Mouse (Mus musculus) stomach, embryonic 16.5 days (tissue): Measurements from ENCODE around the gene Prr5l. TPM values are rescaled to one million over a fixed set of nuclear protein-coding genes. Genes with fewer than 3 reads are reported as not detected.

ENCODE experiments used
- ATAC-seq: fragments of 200-750 bp; cut with Nextera tagmentation; 2 replicates; pipeline ENCODE4 v1.8.0; 2017; ENCODE audit warnings: moderate number of reproducible peaks, moderate TSS enrichment; ENCODE audit not compliant: insufficient read depth, low FRiP score
- H3K27ac ChIP-seq: fragments of 300-500 bp; sonication (generic); 2 replicates; pipeline ENCODE4 v1.5.1; 2014; ENCODE audit warnings: low read length
- H3K27me3 ChIP-seq: fragments of 300-500 bp; sonication (generic); 2 replicates; pipeline ENCODE4 v1.6.1; 2014; ENCODE audit warnings: low read length, control low read depth, mixed read lengths; ENCODE audit not compliant: control insufficient read depth, insufficient read depth
- H3K36me3 ChIP-seq: fragments of 300-500 bp; sonication (generic); 2 replicates; pipeline ENCODE4 v1.6.1; 2014; ENCODE audit warnings: low read length; ENCODE audit not compliant: control insufficient read depth, insufficient read depth
- H3K4me1 ChIP-seq: fragments of 300-500 bp; sonication (generic); 2 replicates; pipeline ENCODE4 v1.6.1; 2014; ENCODE audit warnings: low read length, control low read depth, mixed read lengths; ENCODE audit not compliant: control insufficient read depth, insufficient read depth
- H3K4me2 ChIP-seq: fragments of 300-500 bp; sonication (generic); 2 replicates; pipeline ENCODE4 v1.6.1; 2014; ENCODE audit warnings: low read depth, low read length, mixed read lengths
- H3K4me3 ChIP-seq: fragments of 300-500 bp; sonication (generic); replicated peaks from 2 replicates; pipeline ENCODE4 v1.5.1; 2014; ENCODE audit warnings: mild to moderate bottlenecking, low read length
- H3K9ac ChIP-seq: fragments of 300-500 bp; sonication (generic); 2 replicates; pipeline ENCODE4 v1.6.1; 2014; ENCODE audit warnings: low read length
- H3K9me3 ChIP-seq: fragments of 300-500 bp; sonication (generic); replicated peaks from 2 replicates; pipeline ENCODE4 v1.6.1; 2016; ENCODE audit warnings: low read length, control low read depth; ENCODE audit not compliant: control insufficient read depth
- WGBS: fragments of 180-500 bp; shearing (Covaris S2); extraction: QIAGEN DNeasy Blood & Tissue Kit; methylation state at CpG from one replicate; pipeline ENCODE4 v1.1.7; 2014; 5-methylcytosine and 5-hydroxymethylcytosine counted together
- polyA plus RNA-seq: library from polyadenylated mRNA; unstranded; fragments of >200 nt; fragmentation: Nextera tagmentation; extraction: Ambion mirVana; gene quantifications from 2 replicates; pipeline ENCODE4 v1.2.1, GENCODE M21; 2015

The Prr5l gene
- polyA plus RNA-seq, 1 experiment from 2014 or later, result 9.4 TPM

DNA sequence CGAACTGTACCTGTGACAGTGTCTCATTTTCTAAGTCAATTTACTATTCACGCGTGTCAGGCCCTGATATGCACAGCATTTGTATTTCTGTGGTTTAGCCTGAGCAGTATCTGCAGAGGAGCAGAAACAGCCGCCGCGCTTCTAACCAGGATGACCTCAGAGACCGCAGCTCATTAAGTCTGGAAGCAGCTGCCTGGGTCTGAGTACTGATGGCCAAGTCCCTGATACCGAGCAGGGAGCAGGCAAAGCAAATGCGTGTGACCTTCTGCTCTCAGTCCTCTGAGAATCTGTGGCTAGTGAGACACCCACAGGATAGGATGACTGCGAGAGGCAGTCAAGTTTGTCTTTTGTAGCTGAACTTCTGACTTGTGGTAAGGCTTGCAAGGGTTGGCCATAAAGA is 120.4 kb downstream of the Prr5l start:
- H3K4me1 ChIP-seq, result 0 out of 2 replicates have a peak, but pooled peaks cover 5% of the 10 kb centered on the region
- H3K4me3 ChIP-seq, result no peak overlapping the region
- no peak overlapping the region for H3K4me2 ChIP-seq
- no peaks in the 10 kb centered on the region for H3K27me3 ChIP-seq
- WGBS, result 55% methylated on average over 10 of the region's 10 CpGs
- no peak overlapping the region for H3K9ac ChIP-seq
- H3K9me3 ChIP-seq, result no peaks in the 10 kb centered on the region
- H3K36me3 ChIP-seq, result no peaks in the 10 kb centered on the region
- ATAC-seq, result no peak
- H3K27ac ChIP-seq, result peak overlapping the region; percentile 7

DNA sequence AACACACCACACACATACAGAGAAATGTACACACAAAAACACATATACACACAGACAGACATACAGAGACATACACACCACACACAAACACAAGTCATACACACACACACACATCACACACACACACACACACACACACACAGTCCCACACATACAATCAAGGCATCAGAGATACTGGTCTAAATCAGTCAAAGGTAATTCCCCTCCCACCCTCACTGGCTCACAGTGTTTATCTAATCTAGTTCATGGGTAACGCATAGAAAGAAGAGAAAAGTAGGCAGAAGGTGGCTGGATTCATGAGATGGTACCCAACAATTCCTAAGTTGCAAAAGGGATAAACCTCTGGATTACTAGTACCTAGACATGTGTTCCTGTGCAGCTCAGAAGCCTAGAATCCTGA is 120.9 kb downstream of the Prr5l start:
- WGBS, result 60% methylated on average over 1 of the region's 1 CpGs
- Histone ChIP-seq H3K27ac (no peak overlapping the region; the same call in 1 of the 2 replicates), H3K9ac (no peak overlapping the region), H3K4me1 (0 out of 2 replicates have a peak, but pooled peaks cover 5% of the 10 kb centered on the region), H3K4me2 (no peak overlapping the region), H3K4me3 (no peak overlapping the region), H3K27me3 (no peaks in the 10 kb centered on the region), H3K9me3 (no peaks in the 10 kb centered on the region), H3K36me3 (no peaks in the 10 kb centered on the region)
- no peak for ATAC-seq

DNA sequence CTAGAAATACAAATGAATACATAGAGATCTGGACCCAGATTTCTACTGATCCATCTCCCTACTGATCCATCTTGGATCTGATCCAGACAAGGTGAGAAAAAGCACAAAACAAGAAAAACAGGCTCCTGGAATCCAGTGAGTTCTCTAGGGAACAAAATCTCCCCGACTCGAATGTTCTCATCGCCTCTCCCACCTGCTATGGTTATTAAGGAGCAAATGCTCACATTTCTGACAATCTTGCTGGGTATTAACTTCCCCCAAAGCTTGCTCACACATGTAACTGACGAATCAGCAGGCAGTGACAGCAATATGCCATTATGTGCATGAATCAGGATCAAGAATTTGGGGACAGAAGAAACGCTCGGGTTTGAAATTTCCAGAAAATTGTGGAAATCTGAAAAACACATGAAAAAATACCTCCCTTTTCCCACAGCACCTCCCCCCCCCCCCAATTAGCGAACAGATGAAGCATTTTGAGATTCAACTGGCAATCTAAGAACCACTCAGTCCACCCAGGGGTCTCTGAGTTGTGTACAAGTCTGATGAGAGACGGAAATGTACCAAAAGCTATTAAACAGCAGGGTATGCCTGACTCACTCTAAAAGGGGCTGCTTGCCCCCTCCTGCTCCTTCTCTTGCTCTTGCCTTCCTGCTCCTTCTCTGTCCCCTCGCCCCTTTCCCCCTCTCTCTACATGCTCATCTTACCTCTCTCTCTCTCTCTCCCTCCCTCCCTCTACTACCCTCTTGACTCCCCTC is 123.1 kb downstream of the Prr5l start:
- Histone ChIP-seq H3K4me2 (no peak overlapping the region), H3K9me3 (no peaks in the 10 kb centered on the region), H3K27me3 (no peaks in the 10 kb centered on the region), H3K9ac (no peak overlapping the region), H3K36me3 (no peaks in the 10 kb centered on the region), H3K4me3 (no peak overlapping the region), H3K4me1 (peaks cover 15% of the 10 kb centered on the region; the same call in 1 of the 2 replicates), H3K27ac (peak overlapping the region; percentile 27; the same call in 1 of the 2 replicates)
- no peak for ATAC-seq
- WGBS, result 67% methylated on average over 9 of the region's 9 CpGs

DNA sequence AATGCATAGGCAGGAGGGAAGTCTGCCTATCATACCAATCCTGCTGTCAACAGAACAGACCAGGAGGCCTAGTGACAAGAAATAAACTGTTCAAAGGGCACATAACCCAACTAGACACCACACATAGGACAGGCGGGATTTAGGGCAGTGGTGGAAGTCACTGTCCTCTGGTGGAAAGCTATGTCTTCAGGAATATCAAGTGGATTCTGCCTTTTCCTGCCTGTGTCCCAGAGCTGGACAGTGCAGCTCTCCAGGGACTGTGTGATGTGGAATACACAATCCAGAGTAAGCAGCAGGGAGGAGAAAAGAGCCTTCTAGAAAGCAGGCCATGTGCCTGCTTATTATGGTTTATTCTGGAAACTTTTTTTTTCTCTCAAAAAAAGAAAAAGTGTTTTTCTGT is 125.0 kb downstream of the Prr5l start:
- WGBS, result 95% methylated on average over 1 of the region's 1 CpGs
- Histone ChIP-seq H3K4me2 (no peak overlapping the region), H3K27ac (no peak overlapping the region), H3K4me1 (peaks cover 15% of the 10 kb centered on the region; the same call in 1 of the 2 replicates), H3K9ac (no peak overlapping the region), H3K27me3 (no peaks in the 10 kb centered on the region), H3K36me3 (no peaks in the 10 kb centered on the region), H3K9me3 (no peaks in the 10 kb centered on the region), H3K4me3 (no peak overlapping the region)
- ATAC-seq, result no peak

DNA sequence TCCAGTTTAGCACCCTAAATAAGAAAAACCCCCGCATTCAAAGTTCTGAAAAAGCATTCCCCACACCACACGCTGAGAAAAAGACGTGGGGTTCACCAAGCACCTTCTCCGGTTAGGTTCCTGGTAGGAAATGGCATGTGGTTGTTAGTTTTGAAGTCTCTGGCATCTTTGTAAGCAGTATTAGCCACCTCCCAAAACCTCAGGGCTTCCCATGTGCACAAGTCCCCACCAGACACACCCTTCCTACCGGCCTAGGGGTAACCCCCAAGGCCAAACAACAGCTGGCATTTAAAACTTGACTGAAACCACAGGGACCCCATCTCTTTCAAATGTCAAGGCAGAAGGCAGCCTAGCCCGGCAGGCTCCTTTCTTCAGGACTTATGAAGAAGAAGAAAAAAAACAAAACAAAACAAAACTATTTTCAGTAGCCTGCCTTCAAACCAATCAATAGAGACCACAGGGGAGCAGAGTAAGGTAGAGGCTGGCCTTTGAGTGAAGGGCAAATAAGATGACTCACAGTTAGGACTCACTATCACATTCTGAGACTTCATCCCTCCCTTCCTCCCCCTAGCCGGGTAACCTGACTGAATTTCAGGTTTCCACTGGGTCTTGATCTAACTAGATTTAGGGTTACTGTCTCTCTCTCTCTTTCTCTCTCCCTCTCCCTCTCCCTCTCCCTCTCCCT is 126.6 kb downstream of the Prr5l start:
- no peak overlapping the region for H3K27ac ChIP-seq
- no peak overlapping the region for H3K4me2 ChIP-seq
- WGBS, result 43% methylated on average over 7 of the region's 7 CpGs
- H3K36me3 ChIP-seq, result no peaks in the 10 kb centered on the region
- H3K27me3 ChIP-seq, result no peaks in the 10 kb centered on the region
- ATAC-seq, result no peak
- H3K4me1 ChIP-seq, result peaks cover 10% of the 10 kb centered on the region; the same call in 1 of the 2 replicates
- no peak overlapping the region for H3K4me3 ChIP-seq
- no peak overlapping the region for H3K9ac ChIP-seq
- no peaks in the 10 kb centered on the region for H3K9me3 ChIP-seq

DNA sequence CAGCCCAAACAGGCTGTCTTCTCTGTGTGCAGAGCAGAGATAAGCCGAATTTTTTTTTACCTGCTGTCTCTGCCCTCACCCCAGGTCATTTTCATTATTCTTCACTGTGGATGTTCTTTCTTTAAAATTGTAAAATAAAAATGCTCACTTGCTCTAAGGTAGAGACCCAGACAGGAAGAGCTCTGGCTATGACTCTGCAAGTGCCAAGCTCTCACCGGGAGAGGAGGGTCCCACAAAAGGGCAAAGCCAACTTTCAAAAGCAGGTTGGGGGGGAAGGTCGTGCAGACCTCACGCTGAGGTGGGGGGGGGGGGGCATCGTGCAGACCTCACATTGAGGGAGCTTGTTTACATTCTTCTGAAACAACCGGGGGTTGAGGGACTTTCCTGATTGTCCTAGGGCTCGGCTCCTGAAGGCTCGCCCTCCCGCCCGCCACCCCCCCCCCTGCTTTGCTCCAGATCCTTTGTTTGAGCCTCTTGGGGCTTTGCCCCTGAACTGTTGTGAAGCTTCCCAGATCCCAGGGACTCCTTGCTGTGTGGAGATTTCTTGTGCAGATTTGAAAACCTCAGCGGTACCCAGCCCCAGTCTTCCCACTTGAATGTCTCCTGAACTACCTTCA is 127.8 kb downstream of the Prr5l start:
- 11% methylated on average over 11 of the region's 11 CpGs for WGBS
- Histone ChIP-seq H3K9me3 (no peaks in the 10 kb centered on the region), H3K36me3 (no peaks in the 10 kb centered on the region), H3K27me3 (no peaks in the 10 kb centered on the region), H3K27ac (no peak overlapping the region), H3K4me2 (peak overlapping the region; percentile 25), H3K9ac (no peak overlapping the region), H3K4me3 (no peak overlapping the region), H3K4me1 (peaks cover 10% of the 10 kb centered on the region; the same call in 1 of the 2 replicates)
- no peak for ATAC-seq

DNA sequence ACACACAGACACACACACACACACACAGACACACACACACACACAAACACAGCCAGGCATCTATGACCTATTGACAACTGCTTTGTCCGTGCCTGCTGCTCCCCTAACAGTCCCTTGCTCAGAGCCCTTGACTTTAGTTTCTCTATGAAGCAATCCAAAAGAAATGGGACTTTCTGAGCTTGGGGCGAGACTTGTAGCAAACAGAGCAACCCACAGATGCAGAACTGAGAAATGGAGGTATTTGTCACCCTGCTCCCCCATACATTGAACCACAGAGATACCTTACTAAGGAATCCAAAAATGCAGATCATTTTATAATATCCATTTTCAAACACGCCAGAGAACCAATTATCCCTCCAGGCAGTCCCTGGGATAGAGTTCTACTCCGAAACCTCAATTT is 128.4 kb downstream of the Prr5l start:
- H3K36me3 ChIP-seq, result no peaks in the 10 kb centered on the region
- no peaks in the 10 kb centered on the region for H3K9me3 ChIP-seq
- H3K4me1 ChIP-seq, result peaks cover 10% of the 10 kb centered on the region; the same call in 1 of the 2 replicates
- no peak overlapping the region for H3K9ac ChIP-seq
- H3K27me3 ChIP-seq, result no peaks in the 10 kb centered on the region
- H3K27ac ChIP-seq, result no peak overlapping the region
- no peak for ATAC-seq
- WGBS, result 61% methylated on average over 4 of the region's 4 CpGs
- H3K4me3 ChIP-seq, result no peak overlapping the region
- no peak overlapping the region for H3K4me2 ChIP-seq

DNA sequence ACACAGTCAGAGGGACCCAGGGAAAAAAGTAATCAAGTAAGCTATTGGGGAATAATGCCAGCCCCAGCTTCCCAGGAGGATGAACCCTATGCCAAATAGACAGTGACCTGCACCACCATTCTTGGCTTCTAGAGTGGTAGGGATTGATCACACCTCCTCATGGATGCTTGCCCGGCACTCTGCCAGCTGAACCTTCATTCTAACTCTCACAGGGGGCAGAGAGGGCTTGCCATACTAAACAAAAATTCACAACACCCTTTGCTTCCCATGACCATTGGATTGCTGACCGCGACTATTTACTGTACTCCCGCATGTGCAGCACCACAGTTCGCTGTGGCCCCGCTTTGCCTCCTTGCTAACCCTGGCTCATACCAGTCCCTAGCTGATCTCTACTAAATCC is 129.8 kb downstream of the Prr5l start:
- Histone ChIP-seq H3K36me3 (no peaks in the 10 kb centered on the region), H3K27me3 (no peaks in the 10 kb centered on the region), H3K9ac (no peak overlapping the region), H3K27ac (no peak overlapping the region), H3K4me2 (no peak overlapping the region), H3K9me3 (no peaks in the 10 kb centered on the region), H3K4me1 (peaks cover 10% of the 10 kb centered on the region; the same call in 1 of the 2 replicates), H3K4me3 (no peak overlapping the region)
- ATAC-seq, result no peak
- 92% methylated on average over 6 of the region's 6 CpGs for WGBS

DNA sequence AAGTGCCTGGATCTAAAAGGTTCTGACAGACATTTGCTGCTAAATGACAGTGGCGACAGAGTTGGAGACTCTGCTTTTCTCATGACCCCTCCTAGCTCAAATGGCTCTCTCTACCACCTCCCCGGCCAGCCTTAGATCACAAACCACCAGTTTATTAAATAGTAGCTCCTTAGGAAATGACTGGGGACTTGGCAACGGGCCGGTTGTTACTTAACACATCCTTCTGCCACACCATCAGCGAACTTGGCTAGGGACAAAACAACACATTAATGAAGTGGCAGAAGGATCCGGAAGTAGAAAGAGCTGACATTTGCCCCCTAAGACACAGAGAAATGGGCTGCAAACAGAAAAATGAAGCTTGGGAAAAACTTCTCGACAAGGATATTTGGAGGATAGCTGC is 130.4 kb downstream of the Prr5l start:
- H3K36me3 ChIP-seq, result no peaks in the 10 kb centered on the region
- no peaks in the 10 kb centered on the region for H3K9me3 ChIP-seq
- peaks cover 10% of the 10 kb centered on the region; the same call in 1 of the 2 replicates for H3K4me1 ChIP-seq
- 75% methylated on average over 7 of the region's 7 CpGs for WGBS
- no peak overlapping the region for H3K27ac ChIP-seq
- no peak overlapping the region for H3K4me3 ChIP-seq
- H3K4me2 ChIP-seq, result no peak overlapping the region
- H3K9ac ChIP-seq, result no peak overlapping the region
- H3K27me3 ChIP-seq, result no peaks in the 10 kb centered on the region
- ATAC-seq, result no peak
